Mouse (Mus musculus): ENCODE results near the gene Dhx8. TPM values are rescaled to one million over a fixed set of nuclear protein-coding genes. Genes with fewer than 3 reads are reported as not detected.
A peak's percentile ranks its signal among the peaks of the same experiment; 100 is the strongest.

Gene Dhx8
- polyA plus RNA-seq, 1 experiment from 2014 or later, result 20.4 TPM

GRCm38 (mm10) chr11:101772449-101772848, 39.7 kb downstream of the Dhx8 start:
- H3K4me1 ChIP-seq (replicated peaks; ENCODE audit: insufficient read depth, low read length), result no peaks in the 10 kb centered on the region; the same call in 1 of the 2 replicates
- H3K36me3 ChIP-seq (ENCODE audit: insufficient read depth, low read length), result peaks cover 7% of the 10 kb centered on the region
- no peaks in the 10 kb centered on the region for H3K9me3 ChIP-seq (replicated peaks; ENCODE audit: low read length)
- DNase-seq (ENCODE audit: low spot score) (peak; percentile 95), ATAC-seq (replicated peaks; ENCODE audit: low FRiP score, low read depth) (peak; percentile 81)
- under 1% methylated on average over 16 of the region's 16 CpGs for WGBS
- H3K27ac ChIP-seq, result no peak overlapping the region
- no peak overlapping the region for H3K9ac ChIP-seq (ENCODE audit: low read depth, low read length)
- H3K4me2 ChIP-seq (ENCODE audit: low read length), result peak overlapping the region; percentile 63
- 0 out of 2 replicates have a peak, but pooled peaks cover 6% of the 10 kb centered on the region for H3K27me3 ChIP-seq (ENCODE audit: insufficient read depth, low read length)
- peak overlapping the region; percentile 32 for H3K4me3 ChIP-seq (replicated peaks; ENCODE audit: low read depth, low read length)
- TF ChIP-seq CTCF (IDR thresholded peaks at IDR 0.05; ENCODE audit: low read depth), result 0 out of 2 replicates have a peak, but pooled peaks have one; percentile 9

GRCm38 (mm10) chr11:101776846-101777245, 44.1 kb downstream of the Dhx8 start:
- Histone ChIP-seq H3K4me2 (ENCODE audit: low read length) (no peak overlapping the region), H3K27me3 (ENCODE audit: insufficient read depth, low read length) (0 out of 2 replicates have a peak, but pooled peaks cover 6% of the 10 kb centered on the region), H3K27ac (no peak overlapping the region), H3K9ac (ENCODE audit: low read depth, low read length) (no peak overlapping the region), H3K4me1 (replicated peaks; ENCODE audit: insufficient read depth, low read length) (no peaks in the 10 kb centered on the region; the same call in 1 of the 2 replicates), H3K4me3 (replicated peaks; ENCODE audit: low read depth, low read length) (no peak overlapping the region), H3K9me3 (replicated peaks; ENCODE audit: low read length) (no peaks in the 10 kb centered on the region), H3K36me3 (ENCODE audit: insufficient read depth, low read length) (no peaks in the 10 kb centered on the region)
- no peak for DNase-seq (ENCODE audit: low spot score)
- WGBS, result 74% methylated on average over 4 of the region's 4 CpGs
- no peak for ATAC-seq (replicated peaks; ENCODE audit: low FRiP score, low read depth)
- TF ChIP-seq CTCF (IDR thresholded peaks at IDR 0.05; ENCODE audit: low read depth), result no peak

- DNase-seq (ENCODE audit: low spot score) (no peak), ATAC-seq (replicated peaks; ENCODE audit: low FRiP score, low read depth) (no peak)
- H3K27ac ChIP-seq, result no peak overlapping the region
- H3K9ac ChIP-seq (ENCODE audit: low read depth, low read length), result no peak overlapping the region
- H3K36me3 ChIP-seq (ENCODE audit: insufficient read depth, low read length), result no peaks in the 10 kb centered on the region
- peaks cover 14% of the 10 kb centered on the region; the same call in 1 of the 2 replicates for H3K4me1 ChIP-seq (replicated peaks; ENCODE audit: insufficient read depth, low read length)
- no peaks in the 10 kb centered on the region for H3K9me3 ChIP-seq (replicated peaks; ENCODE audit: low read length)
- no peak overlapping the region for H3K4me3 ChIP-seq (replicated peaks; ENCODE audit: low read depth, low read length)
- TF ChIP-seq CTCF (IDR thresholded peaks at IDR 0.05; ENCODE audit: low read depth), result no peak
- peak overlapping the region; percentile 94 for H3K4me2 ChIP-seq (ENCODE audit: low read length)
- WGBS, result 25% methylated on average over 1 of the region's 1 CpGs
- H3K27me3 ChIP-seq (ENCODE audit: insufficient read depth, low read length), result peaks cover 18% of the 10 kb centered on the region
Observed at GRCm38 (mm10) chr11:101783135-101783534, 50.4 kb downstream of the Dhx8 start.

- Histone ChIP-seq H3K4me2 (ENCODE audit: low read length) (peak overlapping the region; percentile 94), H3K9me3 (replicated peaks; ENCODE audit: low read length) (no peaks in the 10 kb centered on the region), H3K4me3 (replicated peaks; ENCODE audit: low read depth, low read length) (peak overlapping the region; percentile 53), H3K27me3 (ENCODE audit: insufficient read depth, low read length) (peaks cover 18% of the 10 kb centered on the region), H3K4me1 (replicated peaks; ENCODE audit: insufficient read depth, low read length) (peaks cover 14% of the 10 kb centered on the region; the same call in 1 of the 2 replicates), H3K36me3 (ENCODE audit: insufficient read depth, low read length) (no peaks in the 10 kb centered on the region), H3K27ac (no peak overlapping the region), H3K9ac (ENCODE audit: low read depth, low read length) (peak overlapping the region; percentile 65; the same call in 1 of the 2 replicates)
- DNase-seq (ENCODE audit: low spot score) (no peak), ATAC-seq (replicated peaks; ENCODE audit: low FRiP score, low read depth) (no peak)
- 18% methylated on average over 9 of the region's 9 CpGs for WGBS
- TF ChIP-seq CTCF (IDR thresholded peaks at IDR 0.05; ENCODE audit: low read depth), result no peak
Observed at GRCm38 (mm10) chr11:101783584-101783983, 50.9 kb downstream of the Dhx8 start.

- H3K4me3 ChIP-seq (replicated peaks; ENCODE audit: low read depth, low read length), result peak overlapping the region; percentile 53
- H3K27me3 ChIP-seq (ENCODE audit: insufficient read depth, low read length), result peaks cover 21% of the 10 kb centered on the region
- ATAC-seq (replicated peaks; ENCODE audit: low FRiP score, low read depth) (no peak; the same call in 1 of the 2 replicates), DNase-seq (ENCODE audit: low spot score) (no peak)
- H3K9ac ChIP-seq (ENCODE audit: low read depth, low read length), result peak overlapping the region; percentile 65
- H3K4me2 ChIP-seq (ENCODE audit: low read length), result peak overlapping the region; percentile 94
- 2% methylated on average over 18 of the region's 19 CpGs for WGBS
- no peaks in the 10 kb centered on the region for H3K36me3 ChIP-seq (ENCODE audit: insufficient read depth, low read length)
- H3K9me3 ChIP-seq (replicated peaks; ENCODE audit: low read length), result no peaks in the 10 kb centered on the region
- peak overlapping the region; percentile 70 for H3K27ac ChIP-seq
- H3K4me1 ChIP-seq (replicated peaks; ENCODE audit: insufficient read depth, low read length), result peaks cover 14% of the 10 kb centered on the region; the same call in 1 of the 2 replicates
- TF ChIP-seq CTCF (IDR thresholded peaks at IDR 0.05; ENCODE audit: low read depth), result no peak
Observed at GRCm38 (mm10) chr11:101784072-101784471, 51.4 kb downstream of the Dhx8 start.

GRCm38 (mm10) chr11:101784488-101785142, 51.9 kb downstream of the Dhx8 start:
- WGBS, result under 1% methylated on average over 59 of the region's 67 CpGs
- Histone ChIP-seq H3K4me1 (replicated peaks; ENCODE audit: insufficient read depth, low read length) (peaks cover 14% of the 10 kb centered on the region; the same call in 1 of the 2 replicates), H3K27ac (peak overlapping the region; percentile 70), H3K36me3 (ENCODE audit: insufficient read depth, low read length) (no peaks in the 10 kb centered on the region), H3K4me3 (replicated peaks; ENCODE audit: low read depth, low read length) (peak overlapping the region; percentile 53), H3K27me3 (ENCODE audit: insufficient read depth, low read length) (peaks cover 21% of the 10 kb centered on the region), H3K4me2 (ENCODE audit: low read length) (peak overlapping the region; percentile 94), H3K9ac (ENCODE audit: low read depth, low read length) (peak overlapping the region; percentile 65), H3K9me3 (replicated peaks; ENCODE audit: low read length) (no peaks in the 10 kb centered on the region)
- no peak for TF ChIP-seq CTCF (IDR thresholded peaks at IDR 0.05; ENCODE audit: low read depth)
- DNase-seq (ENCODE audit: low spot score) (peak; percentile 68), ATAC-seq (replicated peaks; ENCODE audit: low FRiP score, low read depth) (peak; percentile 55)
